Mouse (Mus musculus): ENCODE data around the gene Tmprss9.

DNA sequence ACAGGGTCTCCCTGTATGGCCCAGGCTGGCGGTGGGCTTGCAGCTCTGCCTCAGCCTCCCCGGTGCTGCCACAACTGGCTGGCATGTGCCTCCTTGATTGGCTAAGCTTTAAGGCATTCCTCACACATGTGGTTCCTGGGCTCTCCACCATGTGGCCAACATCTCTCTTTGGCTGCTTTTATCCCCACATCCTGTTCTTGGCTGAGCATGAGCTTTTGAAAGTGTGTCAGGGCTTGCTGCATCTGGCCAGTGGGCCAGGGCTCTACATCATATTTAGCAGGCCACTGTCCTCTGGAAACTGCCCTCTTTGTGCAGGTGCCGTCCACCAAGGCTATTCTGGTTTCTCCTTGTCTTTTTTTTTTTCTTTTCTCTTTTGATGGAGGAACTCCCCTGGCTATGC, 15.4 kb upstream of the Tmprss9 start:
- TF ChIP-seq CTCF (IDR thresholded peaks at IDR 0.05; ENCODE audit: low read depth), result peak; percentile 42
- no peak for TF ChIP-seq EP300 (optimal IDR thresholded peaks at IDR 0.05)
